Mouse (Mus musculus): Measurements from ENCODE around the gene Nod1. TPM values are rescaled to one million over a fixed set of nuclear protein-coding genes. Genes with fewer than 3 reads are reported as not detected.

The Nod1 gene
- polyA plus RNA-seq, 1 experiment from 2014 or later: 1.9 TPM

- H3K9me3 ChIP-seq (replicated peaks; ENCODE audit: control insufficient read depth, low read length): no peaks in the 10 kb centered on the region
- no peak for DNase-seq (ENCODE audit: low spot score)
- no peak overlapping the region for H3K4me3 ChIP-seq (ENCODE audit: low read depth, low read length)
- H3K36me3 ChIP-seq (replicated peaks; ENCODE audit: control insufficient read depth, insufficient read depth, low read depth, low read length): no peaks in the 10 kb centered on the region
- no peak for ATAC-seq (replicated peaks; ENCODE audit: insufficient number of reproducible peaks, low FRiP score, low TSS enrichment, low read depth)
- WGBS: 87% methylated on average over 8 of the region's 8 CpGs
- no peak overlapping the region for H3K9ac ChIP-seq (replicated peaks; ENCODE audit: low read length)
- no peak overlapping the region for H3K27ac ChIP-seq (replicated peaks; ENCODE audit: low read depth, low read length)
- no peak overlapping the region for H3K4me2 ChIP-seq (ENCODE audit: low read depth, low read length)
- H3K4me1 ChIP-seq (ENCODE audit: control insufficient read depth, insufficient read depth, low read length): no peaks in the 10 kb centered on the region
- H3K27me3 ChIP-seq (ENCODE audit: control insufficient read depth, insufficient read depth, low read length): no peaks in the 10 kb centered on the region
Measured at GRCm38 (mm10) chr6:54934313-54934712, 38.1 kb downstream of the Nod1 start.

GRCm38 (mm10) chr6:54933866-54934265 lies 38.5 kb downstream of the Nod1 start:
- Histone ChIP-seq H3K4me1 (ENCODE audit: control insufficient read depth, insufficient read depth, low read length) (no peaks in the 10 kb centered on the region), H3K27me3 (ENCODE audit: control insufficient read depth, insufficient read depth, low read length) (no peaks in the 10 kb centered on the region), H3K4me2 (ENCODE audit: low read depth, low read length) (no peak overlapping the region), H3K4me3 (ENCODE audit: low read depth, low read length) (no peak overlapping the region), H3K36me3 (replicated peaks; ENCODE audit: control insufficient read depth, insufficient read depth, low read depth, low read length) (no peaks in the 10 kb centered on the region), H3K27ac (replicated peaks; ENCODE audit: low read depth, low read length) (no peak overlapping the region), H3K9me3 (replicated peaks; ENCODE audit: control insufficient read depth, low read length) (no peaks in the 10 kb centered on the region), H3K9ac (replicated peaks; ENCODE audit: low read length) (no peak overlapping the region)
- no peak for DNase-seq (ENCODE audit: low spot score)
- WGBS: 68% methylated on average over 3 of the region's 3 CpGs
- ATAC-seq (replicated peaks; ENCODE audit: insufficient number of reproducible peaks, low FRiP score, low TSS enrichment, low read depth): no peak

GRCm38 (mm10) chr6:54933216-54933615 lies 39.2 kb downstream of the Nod1 start:
- Histone ChIP-seq H3K4me3 (ENCODE audit: low read depth, low read length) (no peak overlapping the region), H3K9ac (replicated peaks; ENCODE audit: low read length) (no peak overlapping the region), H3K27ac (replicated peaks; ENCODE audit: low read depth, low read length) (no peak overlapping the region), H3K27me3 (ENCODE audit: control insufficient read depth, insufficient read depth, low read length) (no peaks in the 10 kb centered on the region), H3K9me3 (replicated peaks; ENCODE audit: control insufficient read depth, low read length) (no peaks in the 10 kb centered on the region), H3K36me3 (replicated peaks; ENCODE audit: control insufficient read depth, insufficient read depth, low read depth, low read length) (no peaks in the 10 kb centered on the region), H3K4me1 (ENCODE audit: control insufficient read depth, insufficient read depth, low read length) (no peaks in the 10 kb centered on the region), H3K4me2 (ENCODE audit: low read depth, low read length) (no peak overlapping the region)
- no peak for DNase-seq (ENCODE audit: low spot score)
- WGBS: 84% methylated on average over 5 of the region's 5 CpGs
- ATAC-seq (replicated peaks; ENCODE audit: insufficient number of reproducible peaks, low FRiP score, low TSS enrichment, low read depth): no peak

- DNase-seq (ENCODE audit: low spot score): no peak
Measured at GRCm38 (mm10) chr6:54932526-54932925, 39.9 kb downstream of the Nod1 start.

GRCm38 (mm10) chr6:54931641-54932040 lies 40.8 kb downstream of the Nod1 start:
- ATAC-seq (replicated peaks; ENCODE audit: insufficient number of reproducible peaks, low FRiP score, low TSS enrichment, low read depth): no peak
- 92% methylated on average over 4 of the region's 4 CpGs for WGBS
- no peaks in the 10 kb centered on the region for H3K9me3 ChIP-seq (replicated peaks; ENCODE audit: control insufficient read depth, low read length)
- DNase-seq (ENCODE audit: low spot score): no peak
- no peak overlapping the region for H3K27ac ChIP-seq (replicated peaks; ENCODE audit: low read depth, low read length)
- H3K27me3 ChIP-seq (ENCODE audit: control insufficient read depth, insufficient read depth, low read length): no peaks in the 10 kb centered on the region
- H3K9ac ChIP-seq (replicated peaks; ENCODE audit: low read length): no peak overlapping the region
- H3K36me3 ChIP-seq (replicated peaks; ENCODE audit: control insufficient read depth, insufficient read depth, low read depth, low read length): no peaks in the 10 kb centered on the region
- no peak overlapping the region for H3K4me3 ChIP-seq (ENCODE audit: low read depth, low read length)
- H3K4me1 ChIP-seq (ENCODE audit: control insufficient read depth, insufficient read depth, low read length): no peaks in the 10 kb centered on the region
- H3K4me2 ChIP-seq (ENCODE audit: low read depth, low read length): no peak overlapping the region

More at GRCm38 (mm10) chr6:54932526-54932925, 39.9 kb downstream of the Nod1 start:
- ATAC-seq (replicated peaks; ENCODE audit: insufficient number of reproducible peaks, low FRiP score, low TSS enrichment, low read depth): no peak
- H3K27me3 ChIP-seq (ENCODE audit: control insufficient read depth, insufficient read depth, low read length): no peaks in the 10 kb centered on the region
- H3K36me3 ChIP-seq (replicated peaks; ENCODE audit: control insufficient read depth, insufficient read depth, low read depth, low read length): no peaks in the 10 kb centered on the region
- no peak overlapping the region for H3K27ac ChIP-seq (replicated peaks; ENCODE audit: low read depth, low read length)
- no peak overlapping the region for H3K4me2 ChIP-seq (ENCODE audit: low read depth, low read length)
- no peak overlapping the region for H3K9ac ChIP-seq (replicated peaks; ENCODE audit: low read length)
- WGBS: 94% methylated on average over 12 of the region's 12 CpGs
- no peaks in the 10 kb centered on the region for H3K9me3 ChIP-seq (replicated peaks; ENCODE audit: control insufficient read depth, low read length)
- H3K4me1 ChIP-seq (ENCODE audit: control insufficient read depth, insufficient read depth, low read length): no peaks in the 10 kb centered on the region
- no peak overlapping the region for H3K4me3 ChIP-seq (ENCODE audit: low read depth, low read length)

- ATAC-seq (replicated peaks; ENCODE audit: insufficient number of reproducible peaks, low FRiP score, low TSS enrichment, low read depth) (no peak), DNase-seq (ENCODE audit: low spot score) (no peak)
- no peaks in the 10 kb centered on the region for H3K27me3 ChIP-seq (ENCODE audit: control insufficient read depth, insufficient read depth, low read length)
- H3K9ac ChIP-seq (replicated peaks; ENCODE audit: low read length): no peak overlapping the region
- H3K9me3 ChIP-seq (replicated peaks; ENCODE audit: control insufficient read depth, low read length): no peaks in the 10 kb centered on the region
- no peaks in the 10 kb centered on the region for H3K4me1 ChIP-seq (ENCODE audit: control insufficient read depth, insufficient read depth, low read length)
- no peak overlapping the region for H3K4me2 ChIP-seq (ENCODE audit: low read depth, low read length)
- no peaks in the 10 kb centered on the region for H3K36me3 ChIP-seq (replicated peaks; ENCODE audit: control insufficient read depth, insufficient read depth, low read depth, low read length)
- H3K27ac ChIP-seq (replicated peaks; ENCODE audit: low read depth, low read length): no peak overlapping the region
- WGBS: 85% methylated on average over 6 of the region's 6 CpGs
- H3K4me3 ChIP-seq (ENCODE audit: low read depth, low read length): no peak overlapping the region
Measured at GRCm38 (mm10) chr6:54927946-54928345, 44.5 kb downstream of the Nod1 start.

GRCm38 (mm10) chr6:54926899-54927298 lies 45.5 kb downstream of the Nod1 start:
- H3K9ac ChIP-seq (replicated peaks; ENCODE audit: low read length): no peak overlapping the region
- 79% methylated on average over 2 of the region's 2 CpGs for WGBS
- no peak overlapping the region for H3K27ac ChIP-seq (replicated peaks; ENCODE audit: low read depth, low read length)
- H3K9me3 ChIP-seq (replicated peaks; ENCODE audit: control insufficient read depth, low read length): no peaks in the 10 kb centered on the region
- no peaks in the 10 kb centered on the region for H3K36me3 ChIP-seq (replicated peaks; ENCODE audit: control insufficient read depth, insufficient read depth, low read depth, low read length)
- H3K27me3 ChIP-seq (ENCODE audit: control insufficient read depth, insufficient read depth, low read length): no peaks in the 10 kb centered on the region
- ATAC-seq (replicated peaks; ENCODE audit: insufficient number of reproducible peaks, low FRiP score, low TSS enrichment, low read depth) (no peak), DNase-seq (ENCODE audit: low spot score) (no peak)
- no peak overlapping the region for H3K4me3 ChIP-seq (ENCODE audit: low read depth, low read length)
- no peak overlapping the region for H3K4me2 ChIP-seq (ENCODE audit: low read depth, low read length)
- no peaks in the 10 kb centered on the region for H3K4me1 ChIP-seq (ENCODE audit: control insufficient read depth, insufficient read depth, low read length)

GRCm38 (mm10) chr6:54925736-54926440 lies 46.5 kb downstream of the Nod1 start:
- 58% methylated on average over 7 of the region's 7 CpGs for WGBS
- Histone ChIP-seq H3K9ac (replicated peaks; ENCODE audit: low read length) (no peak overlapping the region), H3K4me2 (ENCODE audit: low read depth, low read length) (no peak overlapping the region), H3K27ac (replicated peaks; ENCODE audit: low read depth, low read length) (no peak overlapping the region), H3K4me3 (ENCODE audit: low read depth, low read length) (no peak overlapping the region), H3K9me3 (replicated peaks; ENCODE audit: control insufficient read depth, low read length) (no peaks in the 10 kb centered on the region), H3K36me3 (replicated peaks; ENCODE audit: control insufficient read depth, insufficient read depth, low read depth, low read length) (no peaks in the 10 kb centered on the region), H3K4me1 (ENCODE audit: control insufficient read depth, insufficient read depth, low read length) (no peaks in the 10 kb centered on the region), H3K27me3 (ENCODE audit: control insufficient read depth, insufficient read depth, low read length) (no peaks in the 10 kb centered on the region)
- ATAC-seq (replicated peaks; ENCODE audit: insufficient number of reproducible peaks, low FRiP score, low TSS enrichment, low read depth) (no peak), DNase-seq (ENCODE audit: low spot score) (no peak)

Measured in embryonic facial prominence, embryonic 11.5 days (tissue).